Mouse (Mus musculus): Measurements from ENCODE around the gene Taldo1. TPM values are rescaled to one million over a fixed set of nuclear protein-coding genes. Genes with fewer than 3 reads are reported as not detected.
"Not testable (repeated sequence)": the region's sequence is repeated elsewhere in the genome, so short reads cannot be mapped to it uniquely, and the experiment has no call there.

Taldo1 gene
- total RNA-seq, 1 experiment from 2014 or later, result 1,594 TPM

DNA sequence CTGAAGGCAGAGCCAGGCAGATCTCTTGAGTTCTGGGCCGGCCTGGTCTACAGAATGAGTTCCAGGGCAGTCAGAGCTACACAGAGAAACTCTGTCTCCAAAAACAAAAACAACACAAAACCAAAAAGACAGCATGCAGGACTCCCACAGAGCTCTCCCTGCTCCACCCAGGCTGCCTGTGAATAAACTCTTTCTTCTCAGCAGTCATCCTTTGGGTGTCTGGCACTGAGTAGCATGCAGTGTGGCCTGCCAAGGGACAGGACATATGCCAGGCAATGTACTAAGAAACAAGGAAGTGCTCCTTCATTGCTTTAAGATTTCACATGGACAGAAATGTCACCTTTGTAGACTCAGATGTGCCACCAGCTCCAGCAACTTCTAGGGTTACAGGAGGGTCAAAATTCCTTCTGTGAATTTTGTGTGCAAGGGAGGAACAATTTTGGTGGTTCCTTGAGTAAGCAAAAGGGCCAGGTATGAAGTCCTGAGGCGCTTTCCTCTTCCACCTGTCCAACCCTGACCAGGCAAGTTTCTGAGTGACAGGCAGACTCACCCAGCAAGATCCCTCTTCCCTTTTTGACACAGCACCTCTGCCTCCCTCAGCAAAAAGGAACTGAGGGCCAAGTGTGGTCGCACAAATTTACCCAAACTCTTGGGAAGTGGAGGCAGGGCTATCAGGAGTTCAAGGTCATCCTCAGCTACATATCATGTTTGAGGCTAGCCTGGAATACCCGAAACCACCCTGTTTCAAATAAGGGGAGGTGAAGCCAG, 10.7 kb upstream of the Taldo1 start:
- ATAC-seq (ENCODE audit: extremely low read depth, insufficient number of reproducible peaks, low FRiP score, poor library complexity, severe bottlenecking), result peak; percentile 43; the same call in 1 of the 2 replicates

DNA sequence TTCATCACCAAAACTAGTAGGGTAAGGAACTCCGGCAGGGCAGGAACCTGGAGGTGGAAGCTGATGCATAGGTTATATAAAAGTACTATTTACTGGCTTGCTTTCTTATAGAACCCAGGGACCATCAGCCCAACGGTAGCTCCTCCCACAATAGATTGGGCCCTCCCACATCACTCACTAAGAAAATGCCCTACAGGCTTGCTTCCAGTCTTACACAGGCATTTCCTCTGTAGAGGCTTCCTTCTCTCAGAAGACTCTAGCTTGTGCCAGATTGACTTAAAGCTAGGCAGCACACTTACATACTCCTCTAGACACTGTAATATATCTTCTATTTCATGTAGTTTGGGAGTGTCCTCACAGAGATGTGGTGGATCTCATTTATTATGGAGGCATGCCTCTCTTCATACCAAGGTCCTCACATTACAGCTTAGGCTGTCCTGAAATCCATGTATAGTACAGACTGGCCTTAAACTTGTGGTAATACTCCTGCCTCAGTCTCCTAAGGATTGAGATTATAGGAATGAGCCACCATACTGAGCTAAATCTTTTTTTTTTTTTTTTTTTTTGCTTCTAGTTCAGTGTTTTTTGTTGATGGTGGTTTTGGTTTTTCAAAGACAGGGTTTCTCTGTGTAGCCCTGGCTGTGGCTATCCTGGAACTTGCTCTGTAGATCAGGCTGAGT, 4.1 kb upstream of the Taldo1 start:
- no peak for ATAC-seq (ENCODE audit: extremely low read depth, insufficient number of reproducible peaks, low FRiP score, poor library complexity, severe bottlenecking)

DNA sequence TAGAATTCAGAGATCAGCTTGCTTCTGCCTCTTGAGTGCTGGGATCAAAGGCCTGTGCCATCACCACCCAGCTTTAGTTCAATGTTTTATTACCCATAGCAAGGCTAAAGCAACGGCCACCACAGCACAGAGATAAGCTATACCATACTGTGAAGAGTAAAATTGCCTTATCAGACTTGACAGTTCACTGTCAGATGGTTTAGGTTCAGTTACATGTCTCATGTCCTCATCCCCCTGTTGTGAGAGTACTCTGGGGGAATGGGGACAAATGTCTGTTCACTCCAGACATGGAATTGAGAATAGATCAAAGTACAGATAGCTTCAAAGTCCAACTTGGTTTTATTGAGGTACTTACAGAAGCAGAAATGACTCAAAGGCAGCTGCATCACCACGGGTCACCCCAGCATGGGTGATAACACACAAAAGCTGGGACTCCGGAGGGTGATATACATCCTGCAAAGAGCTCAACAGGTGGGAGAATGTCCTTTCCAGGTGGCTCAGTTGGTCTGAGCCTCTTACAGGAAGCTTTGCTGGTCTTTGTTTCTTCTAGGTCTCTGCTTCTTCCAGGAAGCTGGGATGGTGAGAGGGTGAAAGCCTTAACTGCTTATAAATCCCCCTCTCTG, 3.4 kb upstream of the Taldo1 start:
- no peak for ATAC-seq (ENCODE audit: extremely low read depth, insufficient number of reproducible peaks, low FRiP score, poor library complexity, severe bottlenecking)

DNA sequence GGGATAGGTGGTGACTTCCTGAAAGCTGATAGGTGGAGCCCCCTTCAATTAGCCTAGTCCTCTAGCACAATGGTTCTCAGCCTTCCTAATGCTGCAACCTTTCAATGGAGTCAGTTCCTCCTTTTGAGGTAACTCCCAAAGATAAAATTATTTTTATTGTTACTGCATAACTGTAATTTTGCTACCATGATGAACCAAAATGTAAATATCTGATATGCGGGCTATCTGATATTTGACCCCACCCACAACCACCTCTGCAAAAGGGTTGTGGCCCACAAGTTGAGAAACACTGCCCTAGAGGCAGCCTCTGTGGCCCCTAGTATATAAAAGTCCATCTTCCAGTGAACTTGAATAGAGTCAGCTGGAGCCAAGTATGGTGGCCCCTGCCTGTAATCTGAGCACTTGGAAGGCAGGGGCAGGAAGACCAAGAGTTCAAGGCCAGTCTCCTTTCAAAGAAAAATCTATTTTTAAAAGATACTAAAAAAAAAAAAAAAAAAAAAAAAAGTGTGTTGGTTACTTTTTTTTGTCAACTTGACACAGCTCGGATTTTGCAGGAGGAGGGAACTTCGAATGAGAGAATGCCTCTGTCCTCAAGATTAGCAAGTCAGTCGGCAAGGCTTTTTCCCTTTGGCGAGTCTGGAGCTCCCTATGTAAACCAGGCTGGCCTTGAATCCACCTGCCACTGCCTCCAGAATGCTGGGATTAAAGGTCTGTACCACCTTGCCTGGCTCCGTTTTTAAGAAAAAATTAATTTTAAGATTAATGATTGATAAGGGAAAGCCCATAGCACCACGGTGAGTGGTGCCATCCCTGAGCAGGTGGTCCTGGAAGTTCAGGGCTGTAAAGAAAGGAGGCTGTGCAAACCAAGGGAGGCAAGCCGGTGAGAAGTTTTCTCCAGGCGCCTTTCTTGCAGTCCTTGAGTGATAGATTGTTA, 1.4 kb upstream of the Taldo1 start:
- no peak for ATAC-seq (ENCODE audit: extremely low read depth, insufficient number of reproducible peaks, low FRiP score, poor library complexity, severe bottlenecking)

DNA sequence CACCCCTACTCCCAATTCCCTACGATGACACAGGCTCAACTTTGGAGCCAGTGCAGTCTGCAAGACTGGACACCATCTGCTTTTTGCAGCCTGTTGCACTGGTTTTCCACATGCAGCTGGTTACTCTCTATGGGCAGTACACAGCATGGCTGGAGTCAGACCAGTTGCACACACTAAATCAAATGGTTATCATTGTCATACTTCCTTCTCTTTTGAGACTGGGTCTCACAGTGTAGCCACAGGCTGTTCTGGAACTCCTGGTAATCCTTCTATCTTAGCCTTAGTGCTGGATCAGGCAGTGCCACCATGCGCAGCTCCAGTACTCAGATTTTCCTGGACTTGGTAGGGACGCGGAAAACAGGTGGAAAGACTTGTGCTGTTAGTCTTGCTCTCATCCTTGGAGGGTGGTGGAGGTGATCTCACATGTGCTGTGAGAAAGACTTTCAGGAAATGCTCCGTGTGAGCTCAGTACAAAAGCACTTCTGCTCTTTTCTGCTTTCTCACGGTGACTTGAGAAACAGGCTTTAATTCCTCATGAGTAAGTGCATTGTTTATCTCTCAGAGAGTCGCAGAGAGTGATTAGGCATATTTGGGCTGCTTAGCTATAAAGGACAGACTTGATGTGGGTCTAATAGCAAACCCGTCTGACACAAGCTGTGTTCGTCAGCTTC, 688 bp downstream of the Taldo1 start:
- peak; percentile 50 for ATAC-seq (ENCODE audit: extremely low read depth, insufficient number of reproducible peaks, low FRiP score, poor library complexity, severe bottlenecking)

DNA sequence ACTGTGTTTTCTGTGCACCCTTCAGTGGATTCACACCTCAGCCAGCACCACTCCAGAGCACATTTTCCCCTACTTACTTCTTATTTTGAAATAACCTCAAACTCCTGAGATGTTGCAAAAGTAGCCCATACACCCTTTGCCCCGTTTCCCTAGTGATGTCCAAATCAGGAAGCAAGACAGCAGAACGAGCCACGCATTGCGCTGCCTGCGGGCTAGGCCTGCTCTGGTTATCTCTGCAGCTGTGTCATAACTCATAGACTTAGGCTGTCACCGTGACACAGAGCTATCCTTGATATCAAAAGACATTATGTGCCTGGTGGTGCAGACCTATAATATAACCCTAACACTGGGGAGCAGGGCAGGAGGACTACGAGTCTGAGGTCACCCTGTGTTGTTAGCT, 2.2 kb downstream of the Taldo1 start:
- ATAC-seq (ENCODE audit: extremely low read depth, insufficient number of reproducible peaks, low FRiP score, poor library complexity, severe bottlenecking), result peak; percentile 59

DNA sequence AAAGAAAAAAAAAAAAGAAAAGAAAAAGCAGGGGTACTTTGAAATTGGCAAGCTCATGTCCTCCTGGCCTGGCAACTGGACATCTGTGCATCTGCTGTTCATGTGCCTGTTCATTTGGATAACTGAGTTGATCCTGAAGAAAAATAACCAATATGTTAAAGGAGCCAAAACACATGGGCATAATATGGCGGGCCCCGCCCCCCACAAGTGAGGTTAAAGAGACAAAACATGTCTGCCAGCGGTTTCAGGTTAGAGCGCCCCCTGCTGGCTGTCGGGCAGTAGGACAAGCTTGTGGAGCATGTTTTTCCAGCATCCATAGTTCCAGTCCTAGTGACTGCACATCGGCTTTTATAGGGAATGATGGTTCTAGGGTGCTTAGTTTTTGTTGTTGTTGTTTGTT, 2.8 kb downstream of the Taldo1 start:
- peak; percentile 33 for ATAC-seq (ENCODE audit: extremely low read depth, insufficient number of reproducible peaks, low FRiP score, poor library complexity, severe bottlenecking)

DNA sequence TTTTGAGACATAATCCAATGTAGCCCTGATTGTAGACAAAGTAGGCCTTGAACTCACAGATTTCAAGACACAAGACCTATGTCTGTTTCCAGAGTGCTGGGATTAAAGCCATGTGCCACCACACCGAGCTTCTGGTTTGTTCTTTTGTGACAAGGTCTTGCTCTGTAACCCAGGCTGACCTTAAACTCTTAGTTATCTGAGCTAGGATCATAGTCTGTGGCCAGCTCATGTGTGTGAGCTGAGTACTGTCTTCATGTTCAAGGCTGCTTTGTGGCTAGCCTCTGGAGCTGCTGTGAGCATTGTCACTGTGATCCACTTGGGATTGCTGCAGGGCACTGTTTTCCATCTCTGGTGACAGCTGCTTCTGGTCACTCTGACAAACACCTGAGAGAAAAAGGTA, 3.3 kb downstream of the Taldo1 start:
- ATAC-seq (ENCODE audit: extremely low read depth, insufficient number of reproducible peaks, low FRiP score, poor library complexity, severe bottlenecking), result no peak

DNA sequence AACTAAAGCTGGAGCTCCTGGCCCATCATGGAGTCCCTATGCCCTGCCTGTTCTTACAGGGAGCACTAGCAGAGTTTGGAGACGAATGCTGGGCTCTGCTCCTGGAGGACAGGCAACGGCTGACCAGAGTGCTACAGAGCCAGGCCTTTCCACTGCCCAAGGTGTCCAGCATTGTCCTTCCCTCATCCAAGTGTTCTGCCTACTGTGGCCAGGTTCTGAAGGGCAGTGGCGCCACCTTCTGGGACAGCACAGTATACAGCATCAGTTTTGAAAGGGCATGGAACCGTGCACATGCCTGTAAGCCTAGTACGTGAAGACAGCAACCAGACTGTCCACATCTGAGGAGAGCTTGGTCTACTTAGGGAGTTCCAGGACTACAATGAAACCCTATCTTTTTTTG, 11.3 kb downstream of the Taldo1 start:
- ATAC-seq (ENCODE audit: extremely low read depth, insufficient number of reproducible peaks, low FRiP score, poor library complexity, severe bottlenecking), result peak; percentile 82

DNA sequence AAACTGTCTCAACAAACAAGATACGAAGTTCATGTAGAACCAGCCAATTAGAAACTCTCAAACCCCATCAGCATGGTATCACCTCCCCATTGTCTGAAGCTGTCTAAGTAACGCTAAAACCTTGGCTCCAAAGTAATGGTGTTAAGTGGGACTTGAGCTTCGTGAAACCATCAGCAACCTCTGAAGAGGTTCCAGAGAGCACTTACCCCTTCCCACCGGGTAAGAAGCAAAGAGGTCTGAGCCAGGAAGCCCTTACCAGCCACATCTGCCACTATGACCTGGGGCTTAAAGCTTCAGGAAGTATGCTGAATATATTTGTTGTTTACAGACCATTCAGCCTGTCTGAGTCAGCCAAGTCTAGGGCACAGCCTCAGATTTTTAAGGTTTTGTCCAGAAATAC, 13.5 kb downstream of the Taldo1 start:
- ATAC-seq (ENCODE audit: extremely low read depth, insufficient number of reproducible peaks, low FRiP score, poor library complexity, severe bottlenecking), result no peak

DNA sequence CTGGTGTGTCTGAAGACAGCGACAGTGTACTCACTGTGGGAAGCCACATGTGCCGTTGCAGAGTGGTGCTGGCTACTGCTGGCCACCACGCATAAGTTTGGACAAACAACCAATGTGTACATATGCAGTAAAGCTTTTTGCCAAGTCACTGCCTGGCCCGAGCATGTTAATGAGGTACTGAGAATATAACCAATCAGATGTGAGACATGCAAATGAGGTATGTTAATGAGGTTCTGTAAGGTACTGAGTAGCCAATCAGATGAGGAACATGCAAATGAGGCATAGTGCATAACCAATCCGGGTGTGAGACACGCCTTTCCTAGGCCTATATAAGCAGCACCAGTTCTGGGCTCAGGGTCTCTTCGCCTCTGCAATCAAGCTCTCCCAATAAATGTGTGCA, 15.7 kb downstream of the Taldo1 start:
- not testable (repeated sequence) for ATAC-seq (ENCODE audit: extremely low read depth, insufficient number of reproducible peaks, low FRiP score, poor library complexity, severe bottlenecking)

DNA sequence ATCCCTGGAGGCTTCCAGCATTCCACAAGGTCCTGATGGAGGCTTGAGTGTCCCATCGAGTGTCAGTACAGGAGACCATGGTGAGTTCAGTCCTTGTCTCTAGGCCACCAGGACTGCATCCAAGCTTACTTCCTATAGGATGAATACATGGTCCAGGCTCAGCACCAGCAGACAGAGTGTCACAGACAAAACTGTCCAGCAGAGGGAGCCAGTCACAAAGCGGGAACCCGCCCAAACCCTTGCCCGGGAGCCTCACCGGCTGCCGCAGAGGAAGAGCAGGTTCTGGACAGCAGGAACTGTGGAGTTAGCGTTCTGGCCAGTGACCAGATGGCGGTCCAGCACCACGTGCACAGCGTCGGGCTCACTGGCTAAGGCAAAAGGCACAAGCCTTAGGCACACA, 16.8 kb downstream of the Taldo1 start:
- ATAC-seq (ENCODE audit: extremely low read depth, insufficient number of reproducible peaks, low FRiP score, poor library complexity, severe bottlenecking), result peak; percentile 83

DNA sequence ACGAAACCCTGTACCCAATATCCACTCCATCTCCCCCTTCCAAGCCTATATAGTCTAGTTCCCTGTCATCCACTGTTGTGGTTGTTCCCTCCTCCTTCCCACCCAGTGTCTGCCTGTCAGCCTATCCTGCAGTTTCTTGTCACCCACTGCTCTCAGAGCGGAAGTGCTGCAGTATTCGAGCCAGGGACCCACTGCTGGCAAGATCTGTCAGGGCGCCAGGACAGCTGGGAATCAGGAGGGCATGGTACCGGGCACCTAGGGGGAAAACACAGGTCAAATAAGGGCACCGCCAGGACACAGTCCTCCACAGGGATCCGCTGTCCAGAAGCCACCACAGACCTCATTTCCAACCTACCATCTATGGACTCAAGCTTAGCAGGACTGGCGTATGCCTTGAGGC, 18.6 kb downstream of the Taldo1 start:
- ATAC-seq (ENCODE audit: extremely low read depth, insufficient number of reproducible peaks, low FRiP score, poor library complexity, severe bottlenecking), result no peak

DNA sequence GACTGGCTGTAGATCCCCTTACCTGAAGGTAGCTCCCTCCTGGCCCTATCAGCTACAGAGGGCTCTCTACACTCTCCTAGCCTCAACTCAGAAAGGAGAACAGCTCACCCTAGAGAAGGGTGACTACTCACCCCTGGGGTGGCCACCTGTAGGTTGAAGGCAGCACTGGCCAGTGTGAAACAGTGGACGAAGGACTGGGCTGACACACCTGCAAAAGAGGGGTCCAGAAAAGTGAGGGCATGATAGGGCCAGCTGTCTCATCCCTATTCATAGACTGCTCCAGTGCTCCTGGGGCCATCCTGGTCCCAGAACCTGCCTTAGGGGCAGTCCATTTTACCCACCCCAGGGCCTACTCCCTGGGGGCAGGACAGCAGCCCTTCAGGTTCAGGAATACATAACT, 19.7 kb downstream of the Taldo1 start:
- ATAC-seq (ENCODE audit: extremely low read depth, insufficient number of reproducible peaks, low FRiP score, poor library complexity, severe bottlenecking), result no peak

DNA sequence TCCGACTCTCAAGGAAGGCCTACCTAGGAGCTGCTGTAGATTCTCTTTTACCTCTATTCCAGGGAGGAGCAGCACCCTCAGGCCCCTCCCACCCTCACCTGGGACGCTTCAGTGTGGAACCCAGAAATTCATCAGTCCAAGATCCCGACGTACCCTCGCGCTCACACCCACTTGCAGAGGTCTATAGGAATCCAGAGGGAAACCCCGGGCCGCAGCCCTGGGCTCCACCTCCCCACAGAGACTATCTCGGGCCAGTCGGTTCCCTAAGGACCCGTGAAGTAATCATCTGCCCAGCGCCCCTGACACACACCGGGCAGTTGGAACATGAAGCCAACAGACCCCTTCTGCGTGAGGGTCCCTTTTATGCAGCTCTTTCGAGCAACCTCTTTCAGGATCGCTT, 21.3 kb downstream of the Taldo1 start:
- ATAC-seq (ENCODE audit: extremely low read depth, insufficient number of reproducible peaks, low FRiP score, poor library complexity, severe bottlenecking), result no peak

DNA sequence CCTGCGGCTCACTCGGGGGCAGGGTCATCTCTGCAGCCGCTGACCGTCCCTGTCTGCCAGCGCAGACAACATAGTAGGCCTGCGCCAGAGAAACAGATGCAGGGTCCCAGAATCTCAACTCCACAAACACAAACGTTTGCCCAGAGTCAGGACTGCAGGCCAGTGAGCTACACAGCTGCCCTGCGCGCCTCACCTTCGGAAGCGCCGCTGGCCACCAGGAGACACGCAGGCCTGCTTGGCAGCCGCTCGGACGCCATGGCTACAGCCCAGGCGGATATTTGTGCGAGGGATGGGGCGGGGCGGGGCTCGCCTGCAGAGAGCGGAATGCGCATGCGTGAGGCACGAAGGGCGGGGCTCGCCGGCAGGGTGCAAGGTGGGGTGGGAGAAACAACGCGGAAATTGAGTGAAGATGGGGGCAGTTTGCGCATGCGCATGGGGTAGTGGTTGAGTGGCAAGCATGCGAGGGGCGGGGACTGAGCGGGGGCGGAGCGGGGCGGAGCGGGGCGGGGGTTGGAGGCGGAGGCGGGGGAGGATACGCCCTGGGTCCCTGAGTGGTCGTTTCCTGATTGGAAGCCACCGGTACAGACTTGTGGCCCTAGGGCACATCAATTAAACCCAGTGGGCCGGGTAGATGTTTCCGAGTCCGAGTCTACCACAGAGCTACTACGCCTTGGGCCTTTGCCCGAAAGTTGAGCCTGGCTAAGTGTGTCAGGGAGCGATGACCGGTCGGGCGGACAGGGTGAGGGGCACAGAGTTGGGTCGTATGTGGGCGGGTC, 22.0 kb downstream of the Taldo1 start, which contains the start of gene Gatd1:
Gene Gatd1 (minus strand): TSS at position 328 of the 776 bp plus-strand sequence.
- ATAC-seq (ENCODE audit: extremely low read depth, insufficient number of reproducible peaks, low FRiP score, poor library complexity, severe bottlenecking), result peak; percentile 91

DNA sequence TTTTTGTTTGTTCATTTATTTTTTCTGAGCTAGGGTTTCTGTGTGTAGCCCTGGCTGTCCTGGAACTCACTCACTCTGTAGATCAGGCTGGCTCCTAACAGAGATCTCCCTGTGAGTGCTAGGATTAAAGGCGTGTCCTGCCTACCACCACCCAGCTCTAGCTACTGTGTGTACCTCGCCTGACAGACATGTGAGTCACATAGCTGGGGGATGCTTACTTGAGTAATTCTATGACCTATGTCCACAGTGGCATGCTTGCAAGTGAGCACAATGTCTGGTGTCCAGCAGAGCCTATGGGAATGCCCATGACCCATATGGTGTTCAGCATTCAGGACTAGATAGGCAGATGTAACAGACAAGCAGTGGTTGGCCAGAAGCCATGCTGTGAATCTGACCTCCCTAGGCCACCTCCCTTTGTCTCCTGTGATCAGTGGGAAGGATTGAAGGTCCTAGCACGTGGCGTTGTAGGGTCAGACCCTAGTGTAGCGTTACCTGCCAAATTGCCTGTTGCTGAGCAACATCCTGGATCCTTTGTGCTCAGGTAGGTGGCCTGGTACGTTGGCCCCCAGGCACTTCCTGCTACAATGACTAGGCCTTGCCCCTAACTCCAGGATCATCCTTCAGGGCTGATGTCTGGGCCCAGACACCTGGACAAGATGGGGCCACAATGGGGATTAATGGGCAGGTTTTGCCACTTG, 24.3 kb downstream of the Taldo1 start:
- no peak for ATAC-seq (ENCODE audit: extremely low read depth, insufficient number of reproducible peaks, low FRiP score, poor library complexity, severe bottlenecking)

All from neutrophil, adult 5-6 weeks (primary cell).